Mouse (Mus musculus) heart, embryonic 11.5 days (tissue): ENCODE results near the gene Cldn24. TPM values are rescaled to one million over a fixed set of nuclear protein-coding genes. Genes with fewer than 3 reads are reported as not detected.

Source experiments
- ATAC-seq: fragments of 200-750 bp; cut with Nextera tagmentation; replicated peaks from 2 replicates; pipeline ENCODE4 v1.8.0; 2017; ENCODE audit warnings: moderate library complexity; ENCODE audit not compliant: insufficient number of reproducible peaks, low FRiP score, low TSS enrichment
- H3K27ac ChIP-seq: fragments of 300-500 bp; sonication (generic); 2 replicates; pipeline ENCODE4 v1.5.1; 2014; ENCODE audit warnings: mild to moderate bottlenecking, low read depth, low read length
- H3K27me3 ChIP-seq: fragments of 300-500 bp; sonication (generic); 2 replicates; pipeline ENCODE4 v1.6.1; 2014; ENCODE audit warnings: mild to moderate bottlenecking, low read length, mixed read lengths; ENCODE audit not compliant: control insufficient read depth, insufficient read depth
- H3K36me3 ChIP-seq: fragments of 300-500 bp; sonication (generic); 2 replicates; pipeline ENCODE4 v1.6.1; 2014; ENCODE audit warnings: mild to moderate bottlenecking, low read length, moderate library complexity, mixed read lengths; ENCODE audit not compliant: control insufficient read depth, insufficient read depth
- H3K4me1 ChIP-seq: fragments of 300-500 bp; sonication (generic); 2 replicates; pipeline ENCODE4 v1.6.1; 2014; ENCODE audit warnings: low read length; ENCODE audit not compliant: control insufficient read depth, insufficient read depth
- H3K4me2 ChIP-seq: fragments of 300-500 bp; sonication (generic); 2 replicates; pipeline ENCODE4 v1.6.1; 2014; ENCODE audit warnings: mild to moderate bottlenecking, moderate library complexity
- H3K4me3 ChIP-seq: fragments of 300-500 bp; sonication (generic); 2 replicates; pipeline ENCODE4 v1.5.1; 2014; ENCODE audit warnings: low read depth, low read length
- H3K9ac ChIP-seq: fragments of 300-500 bp; sonication (generic); 2 replicates; pipeline ENCODE4 v1.6.1; 2014; ENCODE audit warnings: mild to moderate bottlenecking, low read depth, low read length, moderate library complexity
- H3K9me3 ChIP-seq: fragments of 300-500 bp; sonication (generic); replicated peaks from 2 replicates; pipeline ENCODE4 v1.6.1; 2016; ENCODE audit warnings: low read length; ENCODE audit not compliant: control insufficient read depth
- WGBS: fragments of 180-500 bp; shearing (Covaris S2); extraction: QIAGEN DNeasy Blood & Tissue Kit; methylation state at CpG from one replicate; pipeline ENCODE4 v1.1.7; 2014; ENCODE audit not compliant: insufficient replicate concordance; 5-methylcytosine and 5-hydroxymethylcytosine counted together
- polyA plus RNA-seq: library from polyadenylated mRNA; unstranded; fragments of >200 nt; fragmentation: Nextera tagmentation; extraction: Ambion mirVana; gene quantifications from 2 replicates; pipeline ENCODE4 v1.2.1, GENCODE M21; 2014

The Cldn24 gene
- not detected in 2 replicates for polyA plus RNA-seq

DNA sequence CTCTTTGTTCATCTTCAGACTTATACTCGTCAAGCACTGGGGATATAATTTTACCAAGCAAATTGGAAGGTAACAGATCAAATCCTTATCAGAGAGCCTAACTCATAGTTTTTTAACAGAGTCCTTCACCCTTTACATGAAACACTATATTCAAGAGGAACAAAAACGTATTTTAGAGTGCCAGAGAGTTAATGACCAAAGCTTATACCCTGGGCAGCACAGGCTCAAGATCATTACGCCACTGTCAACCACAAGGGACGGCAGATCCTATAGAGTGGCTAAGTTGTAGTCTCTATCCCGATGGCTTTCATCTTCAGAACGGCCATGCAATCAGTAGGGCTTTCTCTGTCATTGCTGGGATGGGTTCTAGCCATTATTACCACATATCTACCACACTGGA is at the start of gene Cldn24:
Gene Cldn24 (plus strand): TSS at position 301 of the 400 bp plus-strand sequence.
- no peak within 1 kb of the TSS for H3K4me2 ChIP-seq
- peaks cover 10% of the 10 kb centered on the region for H3K4me1 ChIP-seq
- no peaks in the 10 kb centered on the region for H3K36me3 ChIP-seq
- no peaks in the 10 kb centered on the region for H3K9me3 ChIP-seq
- H3K27me3 ChIP-seq, result no peaks in the 10 kb centered on the region
- H3K9ac ChIP-seq, result no peak within 1 kb of the TSS
- no peak for ATAC-seq
- H3K27ac ChIP-seq, result no peak within 1 kb of the TSS
- H3K4me3 ChIP-seq, result no peak within 1 kb of the TSS
- 80% methylated on average over 6 of the region's 6 CpGs for WGBS

DNA sequence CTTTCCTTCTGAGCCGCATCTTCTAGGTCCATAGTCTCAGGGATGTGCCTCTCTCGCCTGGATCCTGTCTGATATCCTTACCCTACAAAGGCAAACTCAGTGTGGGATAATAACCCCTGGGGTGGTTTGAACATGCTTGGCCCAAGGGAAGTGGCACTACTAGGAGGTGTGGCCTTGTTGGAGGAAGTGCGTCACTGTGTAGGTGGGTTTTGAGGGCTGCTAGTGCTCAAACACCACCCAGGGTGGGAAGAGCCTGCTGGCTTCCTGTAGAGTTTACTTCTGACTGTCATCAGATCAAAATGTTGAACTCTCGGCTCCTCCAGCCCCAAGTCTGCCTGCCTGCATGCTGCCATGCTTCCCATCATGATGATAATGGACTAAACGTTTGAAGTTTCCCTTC is 49.0 kb upstream of the Cldn24 start:
- H3K9me3 ChIP-seq, result no peaks in the 10 kb centered on the region
- H3K27ac ChIP-seq, result no peak overlapping the region
- no peaks in the 10 kb centered on the region; the same call in 1 of the 2 replicates for H3K4me1 ChIP-seq
- WGBS, result 67% methylated on average over 5 of the region's 5 CpGs
- ATAC-seq, result no peak
- no peak overlapping the region for H3K4me3 ChIP-seq
- H3K36me3 ChIP-seq, result no peaks in the 10 kb centered on the region
- no peaks in the 10 kb centered on the region for H3K27me3 ChIP-seq
- no peak overlapping the region for H3K4me2 ChIP-seq
- H3K9ac ChIP-seq, result no peak overlapping the region

DNA sequence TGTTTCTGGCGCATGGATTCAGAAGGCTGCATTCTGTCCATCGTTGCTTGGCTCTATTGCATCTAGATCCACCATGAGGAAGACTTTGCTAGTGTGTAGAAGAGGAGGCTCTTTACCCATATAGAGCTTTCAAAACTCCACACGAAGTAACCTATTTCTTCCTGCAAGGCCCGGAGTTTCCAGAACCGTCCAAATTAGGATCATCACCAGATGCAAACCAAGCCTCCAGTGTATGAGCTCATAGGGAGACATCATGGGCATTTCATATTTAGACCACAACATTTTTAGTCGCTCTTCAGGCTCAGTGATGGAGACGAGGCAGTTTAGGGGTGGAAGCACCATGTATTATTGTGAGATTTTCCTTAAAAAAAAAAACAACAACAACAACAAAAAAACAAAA is 44.5 kb upstream of the Cldn24 start:
- Histone ChIP-seq H3K36me3 (no peaks in the 10 kb centered on the region), H3K4me2 (no peak overlapping the region), H3K4me3 (no peak overlapping the region), H3K4me1 (no peaks in the 10 kb centered on the region), H3K9me3 (no peaks in the 10 kb centered on the region), H3K27me3 (no peaks in the 10 kb centered on the region), H3K9ac (no peak overlapping the region), H3K27ac (no peak overlapping the region)
- ATAC-seq, result no peak
- 82% methylated on average over 7 of the region's 7 CpGs for WGBS

DNA sequence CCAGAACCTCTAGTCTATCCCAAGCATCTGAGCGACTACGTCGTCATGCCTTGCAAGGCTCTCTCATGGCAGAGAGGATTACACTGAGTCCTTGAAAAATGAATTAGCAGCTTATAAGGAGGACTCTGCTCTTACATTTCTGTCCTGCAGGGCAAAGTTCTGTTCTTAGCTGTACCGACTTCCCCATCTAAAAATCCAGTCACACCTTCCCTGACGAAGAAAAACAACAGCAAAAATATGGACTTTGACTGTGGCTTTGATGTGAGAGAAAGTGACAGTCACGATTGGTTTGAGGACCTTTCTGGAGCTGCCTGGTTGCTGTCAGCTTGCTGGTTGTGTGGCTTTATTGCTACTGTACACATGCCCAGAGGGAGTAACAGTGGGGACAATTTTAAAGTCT is 42.4 kb upstream of the Cldn24 start:
- no peak for ATAC-seq

DNA sequence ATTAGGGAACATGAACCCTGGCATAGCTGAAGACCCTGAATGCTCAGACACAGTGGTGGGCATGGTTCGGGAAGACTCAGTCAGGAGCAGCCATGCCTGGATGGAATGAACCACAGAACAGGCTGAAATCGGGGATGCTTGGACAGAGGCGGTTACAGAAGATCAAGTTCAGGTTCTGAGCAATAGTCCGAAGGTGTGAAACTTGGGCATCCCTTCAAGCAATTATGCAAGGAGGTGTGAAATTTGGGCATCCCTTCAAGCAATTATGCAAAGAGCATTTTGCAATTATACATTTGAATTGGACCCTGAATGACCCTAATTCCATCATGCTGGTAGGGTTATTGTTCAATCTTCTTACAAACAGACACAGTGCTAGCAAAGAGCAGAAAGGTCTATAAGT is 40.1 kb upstream of the Cldn24 start:
- Histone ChIP-seq H3K9me3 (no peaks in the 10 kb centered on the region), H3K4me3 (no peak overlapping the region), H3K4me1 (no peaks in the 10 kb centered on the region), H3K27ac (no peak overlapping the region), H3K4me2 (no peak overlapping the region), H3K27me3 (no peaks in the 10 kb centered on the region), H3K36me3 (no peaks in the 10 kb centered on the region), H3K9ac (no peak overlapping the region)
- 85% methylated on average over 4 of the region's 4 CpGs for WGBS
- no peak for ATAC-seq

More for the DNA sequence above, 42.4 kb upstream of the Cldn24 start:
- no peaks in the 10 kb centered on the region for H3K9me3 ChIP-seq
- WGBS, result 73% methylated on average over 6 of the region's 6 CpGs
- no peak overlapping the region for H3K4me3 ChIP-seq
- H3K4me2 ChIP-seq, result no peak overlapping the region
- no peaks in the 10 kb centered on the region for H3K36me3 ChIP-seq
- H3K9ac ChIP-seq, result no peak overlapping the region
- no peak overlapping the region for H3K27ac ChIP-seq
- H3K4me1 ChIP-seq, result no peaks in the 10 kb centered on the region
- no peaks in the 10 kb centered on the region for H3K27me3 ChIP-seq

DNA sequence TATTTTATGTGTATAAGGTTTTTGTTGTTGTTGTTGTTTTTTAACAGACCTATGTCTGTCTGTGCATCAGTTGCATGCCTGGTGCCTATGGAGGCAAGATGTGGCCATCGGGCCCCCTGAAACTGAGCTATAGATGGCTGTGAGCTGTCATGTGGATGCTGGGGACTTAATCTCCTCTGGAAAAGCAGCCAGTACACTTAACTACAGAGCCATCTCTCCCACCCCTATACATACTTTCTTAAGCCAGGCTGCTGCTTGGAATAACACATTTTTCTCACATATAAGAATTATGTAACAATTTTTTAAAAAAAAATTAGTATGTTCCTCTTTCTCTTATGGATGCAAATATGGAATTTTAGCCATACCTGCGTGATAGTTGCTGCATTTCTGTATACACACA is 38.4 kb upstream of the Cldn24 start:
- Histone ChIP-seq H3K4me3 (no peak overlapping the region), H3K27ac (no peak overlapping the region), H3K9me3 (no peaks in the 10 kb centered on the region), H3K4me2 (no peak overlapping the region), H3K9ac (no peak overlapping the region), H3K36me3 (no peaks in the 10 kb centered on the region), H3K4me1 (peaks cover 5% of the 10 kb centered on the region; the same call in 1 of the 2 replicates), H3K27me3 (no peaks in the 10 kb centered on the region)
- 85% methylated on average over 2 of the region's 2 CpGs for WGBS
- no peak for ATAC-seq

DNA sequence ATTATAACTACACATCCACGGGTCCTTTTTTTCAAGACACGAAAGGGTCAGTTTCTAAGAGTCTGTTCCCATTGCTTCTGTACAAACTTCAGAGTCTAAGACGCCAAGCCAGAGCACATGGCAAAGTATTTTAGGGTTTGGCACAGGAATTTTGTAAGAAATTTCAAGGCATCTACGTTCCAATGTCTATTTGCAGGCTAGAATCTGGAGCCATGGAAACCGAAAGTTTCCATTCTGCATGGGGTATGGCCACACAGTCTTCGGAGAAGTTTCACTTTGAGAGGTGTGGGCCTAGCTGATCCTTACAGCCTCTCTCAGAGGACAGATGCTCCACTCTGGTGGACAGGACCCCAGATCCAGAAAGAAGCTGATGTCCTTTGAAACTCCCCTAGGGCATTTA is 38.0 kb upstream of the Cldn24 start:
- H3K4me2 ChIP-seq, result no peak overlapping the region
- no peak overlapping the region for H3K9ac ChIP-seq
- no peak overlapping the region for H3K4me3 ChIP-seq
- no peaks in the 10 kb centered on the region for H3K9me3 ChIP-seq
- peaks cover 5% of the 10 kb centered on the region; the same call in 1 of the 2 replicates for H3K4me1 ChIP-seq
- no peak overlapping the region for H3K27ac ChIP-seq
- 86% methylated on average over 6 of the region's 6 CpGs for WGBS
- ATAC-seq, result no peak
- no peaks in the 10 kb centered on the region for H3K36me3 ChIP-seq
- H3K27me3 ChIP-seq, result no peaks in the 10 kb centered on the region

DNA sequence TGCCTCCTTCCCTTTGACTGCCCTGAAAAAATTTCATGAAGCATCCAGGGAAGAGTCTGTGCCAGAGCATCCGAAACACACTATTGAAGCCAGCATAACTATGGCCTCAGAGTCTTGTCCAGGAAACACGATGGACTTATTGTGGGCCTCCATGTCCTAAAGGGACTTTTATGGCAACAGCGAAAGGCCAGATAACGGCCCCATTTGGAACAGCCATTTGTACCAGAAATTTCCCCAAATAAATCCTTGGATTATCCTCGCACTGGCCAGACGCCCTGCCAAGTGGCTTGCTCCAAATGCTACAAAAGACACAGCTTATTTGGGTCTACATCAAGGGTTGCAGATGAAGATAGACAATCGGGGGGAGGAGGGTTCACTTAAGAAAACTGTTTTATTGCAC is 37.5 kb upstream of the Cldn24 start:
- no peak overlapping the region for H3K27ac ChIP-seq
- peaks cover 5% of the 10 kb centered on the region; the same call in 1 of the 2 replicates for H3K4me1 ChIP-seq
- no peaks in the 10 kb centered on the region for H3K27me3 ChIP-seq
- no peak overlapping the region for H3K9ac ChIP-seq
- no peaks in the 10 kb centered on the region for H3K9me3 ChIP-seq
- H3K4me2 ChIP-seq, result no peak overlapping the region
- no peaks in the 10 kb centered on the region for H3K36me3 ChIP-seq
- no peak overlapping the region for H3K4me3 ChIP-seq
- 81% methylated on average over 7 of the region's 7 CpGs for WGBS
- ATAC-seq, result no peak

DNA sequence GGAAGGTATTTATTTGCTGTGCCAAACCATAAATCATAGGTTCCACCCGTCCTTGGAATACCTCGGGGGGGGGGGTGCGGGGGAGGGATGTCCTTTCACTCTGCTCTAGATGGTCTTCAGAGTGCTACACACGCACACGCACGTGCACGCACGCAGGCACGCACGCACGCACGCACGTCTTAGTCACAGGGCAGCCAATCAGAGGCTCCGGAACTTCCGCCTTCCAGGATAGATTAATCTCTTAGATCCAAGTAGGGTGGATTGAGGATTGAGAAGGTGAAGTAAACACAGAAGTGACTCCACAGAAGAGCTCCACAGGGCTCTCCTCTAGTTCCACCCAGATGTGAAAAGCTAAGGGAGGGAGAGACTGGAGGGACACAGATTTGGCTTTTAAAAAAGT is 35.6 kb upstream of the Cldn24 start:
- H3K36me3 ChIP-seq, result no peaks in the 10 kb centered on the region
- H3K4me1 ChIP-seq, result peaks cover 5% of the 10 kb centered on the region; the same call in 1 of the 2 replicates
- ATAC-seq, result no peak
- no peak overlapping the region for H3K9ac ChIP-seq
- WGBS, result 91% methylated on average over 15 of the region's 15 CpGs
- H3K27ac ChIP-seq, result no peak overlapping the region
- no peaks in the 10 kb centered on the region for H3K27me3 ChIP-seq
- H3K4me2 ChIP-seq, result no peak overlapping the region
- no peaks in the 10 kb centered on the region for H3K9me3 ChIP-seq
- H3K4me3 ChIP-seq, result no peak overlapping the region
